Mouse (Mus musculus) MEL (cell line): Measurements from ENCODE around the gene Kcnk2.

Experiments used
- EP300 ChIP-seq, 2 experiments: IDR thresholded peaks; 2 replicates each; pipeline ENCODE4 v1.6.1; 2011; ENCODE audit warnings: improper control_type of control experiment in 2 of 2, low read length in 2 of 2, low read depth in 1 of 2, mild to moderate bottlenecking in 1 of 2
- POLR2A ChIP-seq, 2 experiments: IDR thresholded peaks; 2 replicates each; pipeline ENCODE4 v1.6.1; 2011 to 2012; ENCODE audit warnings: low read length in 2 of 2, mild to moderate bottlenecking in 2 of 2, control low read depth in 1 of 2, improper control_type of control experiment in 1 of 2, low read depth in 1 of 2, moderate library complexity in 1 of 2; ENCODE audit not compliant: control insufficient read depth in 1 of 2, insufficient read depth in 1 of 2, poor library complexity in 1 of 2
- USF2 ChIP-seq, 2 experiments: IDR thresholded peaks; 2 replicates each; pipeline ENCODE4 v1.6.1; 2011 to 2012; ENCODE audit warnings: improper control_type of control experiment in 2 of 2, low read length in 2 of 2, borderline replicate concordance in 1 of 2, inconsistent platforms in 1 of 2, low read depth in 1 of 2, mild to moderate bottlenecking in 1 of 2; ENCODE audit not compliant: insufficient read depth in 1 of 2
- ZC3H11A ChIP-seq: IDR thresholded peaks from 2 replicates; pipeline ENCODE4 v1.6.1; 2012; ENCODE audit warnings: low read depth, mild to moderate bottlenecking, inconsistent platforms, low read length, improper control_type of control experiment

DNA sequence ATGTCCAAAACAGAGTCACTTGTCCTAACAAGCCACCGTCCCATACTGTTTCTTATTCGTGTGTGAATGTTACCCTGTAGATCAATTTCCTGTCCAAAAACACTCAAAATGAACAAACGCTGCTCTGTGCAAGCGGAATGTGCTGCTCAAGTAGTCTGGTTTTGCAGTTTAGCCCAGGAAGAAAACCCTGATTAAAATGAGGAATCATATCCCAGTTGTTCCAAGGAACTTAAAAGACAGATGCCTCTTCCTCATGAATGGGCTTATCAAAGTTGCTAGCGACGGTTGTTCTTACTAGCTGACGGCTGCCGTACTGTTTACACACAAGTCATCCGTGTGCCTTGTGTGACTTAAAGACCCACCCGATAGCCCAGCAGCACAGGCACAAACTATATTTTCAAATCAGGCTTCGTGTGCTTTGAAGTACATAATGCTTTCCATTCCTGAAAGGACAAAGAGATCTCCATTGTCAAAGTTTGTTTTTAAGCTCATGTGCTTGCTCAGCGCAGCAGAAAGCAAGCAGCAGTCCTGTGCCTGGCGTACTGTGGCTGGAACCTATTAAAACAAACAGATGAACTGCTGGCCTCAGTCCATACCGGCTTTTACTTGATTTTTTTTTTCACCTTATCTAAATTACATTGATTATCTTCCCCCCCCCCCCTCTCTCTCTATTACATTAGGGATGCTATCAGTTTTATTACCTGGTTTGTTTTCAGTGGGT, at the start of gene Kcnk2:
- no peak for TF ChIP-seq ZC3H11A
- no peak for TF ChIP-seq POLR2A (IDR thresholded peaks at IDR 0.05; ENCODE audit: control insufficient read depth in 1 of 2, insufficient read depth in 1 of 2, low read depth in 1 of 2, low read length in 2 of 2, poor library complexity in 1 of 2)
- TF ChIP-seq USF2 (IDR thresholded peaks at IDR 0.05; ENCODE audit: borderline replicate concordance in 1 of 2, insufficient read depth in 1 of 2, low read depth in 1 of 2, low read length in 2 of 2): no peak
- no peak for TF ChIP-seq EP300 (IDR thresholded peaks at IDR 0.05; ENCODE audit: low read depth in 1 of 2, low read length in 2 of 2)
